Mouse (Mus musculus) C3H10T1/2 (cell line): Measurements from ENCODE around the gene S100a1. TPM values are rescaled to one million over a fixed set of nuclear protein-coding genes. Genes with fewer than 3 reads are reported as not detected.

Experiments
- polyA plus RNA-seq, 2 experiments: library from polyadenylated mRNA; unstranded; fragments of >200 nt; fragmentation: generic; extraction: Trizol; gene quantifications; one replicate each; pipeline ENCODE4 v1.2.1; 2012; ENCODE audit warnings: missing spikeins in 2 of 2

S100a1 gene
- polyA plus RNA-seq = 100 to 1,000 TPM in 1 of 2 experiments, 10 to 100 TPM in 1; 25.4 to 118 TPM

GRCm38 (mm10) chr3:90513796-90514590 is at the start of gene S100a1, which contains the start of gene S100a13:
Gene S100a1 (minus strand): TSS chr3:90514392.
Gene S100a13 (plus strand): TSS chr3:90514435.

GRCm38 (mm10) chr3:90560008-90560628 is 45.9 kb upstream of the S100a1 start, which contains the start of gene S100a3:
Gene S100a3 (plus strand): TSS chr3:90560578.

GRCm38 (mm10) chr3:90537141-90537904 is 23.1 kb upstream of the S100a1 start, which contains the start of gene S100a16:
Gene S100a16 (plus strand): TSS chr3:90537254.

GRCm38 (mm10) chr3:90526580-90526979 is 12.4 kb upstream of the S100a1 start, which contains the start of gene S100a14:
Gene S100a14 (plus strand): TSS chr3:90526856.

GRCm38 (mm10) chr3:90508950-90509746 is 5.0 kb downstream of the S100a1 start, which contains the start of gene Chtop:
Gene Chtop (minus strand): TSS chr3:90509498.

GRCm38 (mm10) chr3:90490696-90491256 is 23.4 kb downstream of the S100a1 start, which contains the start of gene Snapin:
Gene Snapin (minus strand): TSS chr3:90491033.

GRCm38 (mm10) chr3:90475831-90476611 is 38.2 kb downstream of the S100a1 start, which contains the start of gene Ilf2:
Gene Ilf2 (plus strand): TSS chr3:90476126.

GRCm38 (mm10) chr3:90465686-90466310 is 48.4 kb downstream of the S100a1 start, which contains the start of gene Npr1:
Gene Npr1 (minus strand): TSS chr3:90465866.

Other genes with a start within 250 kb of the S100a1 start
- 1 to 10 TPM in 1 of 2 experiments, under 1 TPM in 1; 0.66 to 4.7 TPM for gene Dennd4b, start 249.2 kb downstream of the S100a1 start, polyA plus RNA-seq
- 1 to 10 TPM; 1.5 to 9.9 TPM for gene Gatad2b, start 221.2 kb downstream of the S100a1 start, polyA plus RNA-seq
- 1 to 10 TPM in 1 of 2 experiments, under 1 TPM in 1; 0.14 to 2.2 TPM for gene Slc27a3, start 124.5 kb downstream of the S100a1 start, polyA plus RNA-seq
- 10 to 100 TPM; 17.2 to 28.2 TPM for gene Ints3, start 80.8 kb downstream of the S100a1 start, polyA plus RNA-seq
- 1 to 10 TPM in 1 of 2 experiments, under 1 TPM in 1; 0.48 to 1.6 TPM for gene Npr1, start 48.5 kb downstream of the S100a1 start, polyA plus RNA-seq
- gene Ilf2, start 38.3 kb downstream of the S100a1 start, polyA plus RNA-seq = 10 to 100 TPM; 28.7 to 59.6 TPM
- 10 to 100 TPM in 1 of 2 experiments, 1 to 10 TPM in 1; 6.5 to 42.9 TPM for gene Snapin, start 23.4 kb downstream of the S100a1 start, polyA plus RNA-seq
- gene Chtop, start 4.9 kb downstream of the S100a1 start, polyA plus RNA-seq = 10 to 100 TPM; 34.7 to 76.9 TPM
- 100 to 1,000 TPM in 1 of 2 experiments, 10 to 100 TPM in 1; 82.1 to 195 TPM for gene S100a13, start within 50 bp of the S100a1 start, polyA plus RNA-seq
- under 1 TPM; 0.22 to 0.58 TPM for gene S100a14, start 12.5 kb upstream of the S100a1 start, polyA plus RNA-seq
- gene S100a16, start 22.9 kb upstream of the S100a1 start, polyA plus RNA-seq = 100 to 1,000 TPM in 1 of 2 experiments, 1 to 10 TPM in 1; 3.9 to 111 TPM
- gene S100a3, start 46.2 kb upstream of the S100a1 start, polyA plus RNA-seq = 10 to 100 TPM in 1 of 2 experiments, 1 to 10 TPM in 1; 7.2 to 22.4 TPM
- not detected for gene S100a2, start 75.9 kb upstream of the S100a1 start, polyA plus RNA-seq
- 1 to 10 TPM; 1.2 to 1.6 TPM for gene Gm42674, start 87.5 kb upstream of the S100a1 start, polyA plus RNA-seq
- gene S100a4, start 89.4 kb upstream of the S100a1 start, polyA plus RNA-seq = over 10,000 TPM in 1 of 2 experiments, 1,000 to 10,000 TPM in 1; 5,914 to 20,400 TPM
- 1 to 10 TPM in 1 of 2 experiments, under 1 TPM in 1; 0.98 to 1.2 TPM for gene S100a5, start 94.1 kb upstream of the S100a1 start, polyA plus RNA-seq
- 1,000 to 10,000 TPM; 5,353 to 9,678 TPM for gene S100a6, start 98.5 kb upstream of the S100a1 start, polyA plus RNA-seq
- 1 to 10 TPM in 1 of 2 experiments, under 1 TPM in 1; 0.43 to 1.8 TPM for gene S100a7a, start 139.6 kb upstream of the S100a1 start, polyA plus RNA-seq
- not detected for gene S100a8, start 154.6 kb upstream of the S100a1 start, polyA plus RNA-seq
- not detected for gene S100a9, start 181.3 kb upstream of the S100a1 start, polyA plus RNA-seq
- not detected for gene Pglyrp4, start 212.5 kb upstream of the S100a1 start, polyA plus RNA-seq